Mouse (Mus musculus) kidney, embryonic 14.5 days (tissue): Measurements from ENCODE around the gene Apex2. TPM values are rescaled to one million over a fixed set of nuclear protein-coding genes. Genes with fewer than 3 reads are reported as not detected.

Source experiments
- ATAC-seq: fragments of 200-750 bp; cut with Nextera tagmentation; 2 replicates; pipeline ENCODE4 v1.8.0; 2017; ENCODE audit warnings: moderate number of reproducible peaks, mild to moderate bottlenecking, moderate TSS enrichment, moderate library complexity; ENCODE audit not compliant: low FRiP score, low TSS enrichment
- H3K27ac ChIP-seq: fragments of 300-500 bp; sonication (generic); 2 replicates; pipeline ENCODE4 v1.5.1; 2014; ENCODE audit warnings: low read depth, mild to moderate bottlenecking, low read length, moderate library complexity, mixed read lengths
- H3K27me3 ChIP-seq: fragments of 300-500 bp; sonication (generic); 2 replicates; pipeline ENCODE4 v1.6.1; 2014; ENCODE audit warnings: mild to moderate bottlenecking, low read length; ENCODE audit not compliant: control insufficient read depth, insufficient read depth
- H3K36me3 ChIP-seq: fragments of 300-500 bp; sonication (generic); 2 replicates; pipeline ENCODE4 v1.6.1; 2014; ENCODE audit warnings: low read length, mixed read lengths; ENCODE audit not compliant: control insufficient read depth, insufficient read depth
- H3K4me1 ChIP-seq: fragments of 300-500 bp; sonication (generic); 2 replicates; pipeline ENCODE4 v1.6.1; 2014; ENCODE audit warnings: low read length, mixed read lengths; ENCODE audit not compliant: control insufficient read depth, insufficient read depth
- H3K4me2 ChIP-seq: fragments of 300-500 bp; sonication (generic); replicated peaks from 2 replicates; pipeline ENCODE4 v1.6.1; 2014; ENCODE audit warnings: low read depth, mild to moderate bottlenecking, low read length
- H3K4me3 ChIP-seq: fragments of 300-500 bp; sonication (generic); 2 replicates; pipeline ENCODE4 v1.5.1; 2014; ENCODE audit warnings: mild to moderate bottlenecking, low read length
- H3K9ac ChIP-seq: fragments of 300-500 bp; sonication (generic); 2 replicates; pipeline ENCODE4 v1.6.1; 2014; ENCODE audit warnings: low read depth, mild to moderate bottlenecking, low read length, moderate library complexity
- H3K9me3 ChIP-seq: fragments of 300-500 bp; sonication (generic); 2 replicates; pipeline ENCODE4 v1.6.1; 2016; ENCODE audit warnings: low read length; ENCODE audit not compliant: control insufficient read depth
- WGBS: fragments of 180-500 bp; shearing (Covaris S2); extraction: QIAGEN DNeasy Blood & Tissue Kit; methylation state at CpG from one replicate; pipeline ENCODE4 v1.1.7; 2014; 5-methylcytosine and 5-hydroxymethylcytosine counted together
- polyA plus RNA-seq: library from polyadenylated mRNA; unstranded; fragments of >200 nt; fragmentation: Nextera tagmentation; extraction: Ambion mirVana; gene quantifications from 2 replicates; pipeline ENCODE4 v1.2.1, GENCODE M21; 2014

The Apex2 gene
- polyA plus RNA-seq: 23.5 and 24.2 TPM in 2 replicates

GRCm38 (mm10) chrX:150589696-150590095 is at the start of gene Apex2:
TSS of gene Apex2 (minus strand) at chrX:150589868.
- WGBS: 71% methylated on average over 5 of the region's 5 CpGs
- no peaks in the 10 kb centered on the region for H3K27me3 ChIP-seq
- no peak for ATAC-seq
- H3K4me3 ChIP-seq: peak within 1 kb of the TSS; percentile 53
- no peak within 1 kb of the TSS for H3K27ac ChIP-seq
- H3K4me2 ChIP-seq: peak within 1 kb of the TSS; percentile 47; the same call in 1 of the 2 replicates
- H3K4me1 ChIP-seq: no peaks in the 10 kb centered on the region
- H3K36me3 ChIP-seq: peaks cover 8% of the 10 kb centered on the region; the same call in 1 of the 2 replicates
- H3K9me3 ChIP-seq: no peaks in the 10 kb centered on the region
- no peak within 1 kb of the TSS for H3K9ac ChIP-seq

- Histone ChIP-seq H3K27ac (no peak overlapping the region), H3K36me3 (no peaks in the 10 kb centered on the region), H3K9me3 (no peaks in the 10 kb centered on the region), H3K9ac (no peak overlapping the region), H3K27me3 (no peaks in the 10 kb centered on the region), H3K4me1 (no peaks in the 10 kb centered on the region), H3K4me2 (no peak overlapping the region), H3K4me3 (no peak overlapping the region)
- no peak for ATAC-seq
- 91% methylated on average over 1 of the region's 1 CpGs for WGBS
Measured at GRCm38 (mm10) chrX:150636421-150636820, 46.8 kb upstream of the Apex2 start.

DNA sequence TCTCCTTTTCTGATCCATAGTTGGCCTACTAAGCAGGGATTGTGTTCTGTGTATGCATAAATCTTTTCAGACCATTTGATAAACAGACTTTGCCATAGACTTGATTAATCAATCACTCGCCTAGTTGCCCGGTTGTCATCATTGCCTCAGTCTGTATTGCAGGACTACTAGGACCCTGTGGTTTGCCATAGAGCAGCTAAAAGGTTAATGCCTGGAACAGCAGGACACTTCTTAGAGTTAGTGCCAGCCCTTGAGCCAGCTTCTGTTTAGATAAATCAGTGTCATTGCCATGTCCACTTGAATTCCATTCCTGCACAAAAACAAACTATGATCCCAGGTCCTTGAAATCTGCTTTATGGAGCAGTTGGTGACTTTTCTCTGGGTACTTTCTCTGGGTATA is 9.2 kb upstream of the Apex2 start:
- no peak overlapping the region for H3K4me2 ChIP-seq
- no peaks in the 10 kb centered on the region for H3K36me3 ChIP-seq
- H3K4me3 ChIP-seq: no peak overlapping the region
- H3K27me3 ChIP-seq: no peaks in the 10 kb centered on the region
- no peak overlapping the region for H3K9ac ChIP-seq
- no peaks in the 10 kb centered on the region for H3K9me3 ChIP-seq
- WGBS: 85% methylated on average over 2 of the region's 2 CpGs
- no peaks in the 10 kb centered on the region for H3K4me1 ChIP-seq
- H3K27ac ChIP-seq: no peak overlapping the region
- no peak for ATAC-seq

DNA sequence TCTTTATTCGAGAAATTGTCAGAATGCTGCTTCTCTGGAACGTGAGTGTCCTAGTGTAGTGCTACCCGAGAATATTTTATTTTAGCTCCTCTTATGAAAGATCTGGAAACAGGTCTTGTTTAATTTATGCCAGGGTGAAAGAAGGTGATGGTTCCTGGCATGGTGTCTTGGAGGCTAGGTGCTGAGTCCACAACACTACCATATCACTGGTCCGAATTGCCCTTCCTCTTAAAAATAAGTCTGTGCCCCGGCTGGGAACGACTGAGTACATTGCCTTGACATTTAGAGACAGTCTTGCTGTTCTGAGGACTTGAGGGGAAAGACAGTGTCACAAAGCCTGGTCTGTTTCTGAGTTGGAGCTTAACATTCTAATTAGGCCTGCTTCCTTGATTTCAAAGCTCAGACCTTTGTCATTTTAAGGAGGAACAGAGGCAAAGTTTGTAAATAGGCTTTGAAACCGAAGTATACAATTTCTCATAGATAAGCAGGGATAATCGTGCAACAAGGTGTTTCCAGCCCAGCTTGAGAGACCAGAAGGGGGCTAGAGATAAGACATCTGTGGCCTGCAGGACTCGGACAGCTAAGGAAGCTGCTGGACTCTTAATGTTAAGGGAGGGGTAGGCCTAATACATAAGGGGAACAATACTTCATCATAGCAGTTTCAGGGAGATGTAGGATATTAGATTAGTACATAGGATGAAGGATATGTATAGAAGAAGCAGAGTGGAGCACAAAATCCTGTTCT is 5.5 kb upstream of the Apex2 start:
- Histone ChIP-seq H3K4me3 (no peak overlapping the region), H3K9ac (no peak overlapping the region), H3K27me3 (no peaks in the 10 kb centered on the region), H3K4me1 (no peaks in the 10 kb centered on the region), H3K9me3 (no peaks in the 10 kb centered on the region), H3K4me2 (no peak overlapping the region), H3K27ac (no peak overlapping the region), H3K36me3 (no peaks in the 10 kb centered on the region)
- ATAC-seq: no peak
- 81% methylated on average over 9 of the region's 9 CpGs for WGBS

- WGBS: 98% methylated on average over 3 of the region's 3 CpGs
Measured at GRCm38 (mm10) chrX:150594176-150594575, 4.5 kb upstream of the Apex2 start.

DNA sequence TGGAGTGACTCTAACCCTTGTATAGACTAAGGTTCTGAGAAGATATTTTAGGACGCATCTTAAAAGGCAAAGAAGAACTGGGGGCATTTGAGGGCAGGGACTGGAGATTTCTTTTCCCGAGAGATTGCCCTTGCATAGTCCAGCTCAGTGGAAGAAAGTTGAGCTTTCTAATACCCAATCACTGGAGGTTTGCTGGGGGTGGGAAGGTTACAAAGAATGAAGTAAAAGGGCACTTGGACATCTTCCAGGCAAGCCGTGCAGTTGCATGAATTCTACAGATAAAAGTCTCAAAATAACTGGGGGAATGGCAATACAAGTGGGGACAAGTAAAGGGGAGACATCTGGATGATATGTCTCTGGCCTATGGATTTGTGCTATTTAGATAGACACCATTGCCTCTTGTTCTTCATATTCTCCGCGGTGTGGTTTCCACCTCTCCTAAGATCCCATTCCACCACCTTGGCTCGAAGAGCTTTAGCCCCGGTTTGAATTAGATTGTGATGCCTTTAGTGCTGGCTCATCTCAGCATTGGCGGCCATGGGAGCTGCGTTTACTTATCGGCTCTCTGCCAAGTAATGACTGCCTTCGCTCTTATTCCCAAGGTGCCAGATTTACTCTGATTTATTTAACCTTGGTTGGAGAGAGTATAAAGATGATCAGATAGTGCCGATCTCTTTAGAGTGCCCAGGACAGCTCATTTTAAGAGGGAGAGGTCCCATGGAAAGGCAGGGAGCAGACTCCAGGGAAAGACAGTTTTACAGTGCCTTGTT is 3.8 kb upstream of the Apex2 start:
- WGBS: 85% methylated on average over 12 of the region's 12 CpGs
- Histone ChIP-seq H3K27ac (no peak overlapping the region), H3K36me3 (no peaks in the 10 kb centered on the region), H3K4me1 (no peaks in the 10 kb centered on the region), H3K4me2 (no peak overlapping the region), H3K9ac (no peak overlapping the region), H3K4me3 (no peak overlapping the region), H3K27me3 (no peaks in the 10 kb centered on the region), H3K9me3 (no peaks in the 10 kb centered on the region)
- ATAC-seq: no peak

More at GRCm38 (mm10) chrX:150594176-150594575, 4.5 kb upstream of the Apex2 start:
- no peaks in the 10 kb centered on the region for H3K9me3 ChIP-seq
- no peak for ATAC-seq
- no peaks in the 10 kb centered on the region for H3K27me3 ChIP-seq
- no peak overlapping the region for H3K4me2 ChIP-seq
- H3K4me1 ChIP-seq: no peaks in the 10 kb centered on the region
- H3K9ac ChIP-seq: no peak overlapping the region
- H3K4me3 ChIP-seq: no peak overlapping the region
- no peaks in the 10 kb centered on the region for H3K36me3 ChIP-seq
- H3K27ac ChIP-seq: no peak overlapping the region

DNA sequence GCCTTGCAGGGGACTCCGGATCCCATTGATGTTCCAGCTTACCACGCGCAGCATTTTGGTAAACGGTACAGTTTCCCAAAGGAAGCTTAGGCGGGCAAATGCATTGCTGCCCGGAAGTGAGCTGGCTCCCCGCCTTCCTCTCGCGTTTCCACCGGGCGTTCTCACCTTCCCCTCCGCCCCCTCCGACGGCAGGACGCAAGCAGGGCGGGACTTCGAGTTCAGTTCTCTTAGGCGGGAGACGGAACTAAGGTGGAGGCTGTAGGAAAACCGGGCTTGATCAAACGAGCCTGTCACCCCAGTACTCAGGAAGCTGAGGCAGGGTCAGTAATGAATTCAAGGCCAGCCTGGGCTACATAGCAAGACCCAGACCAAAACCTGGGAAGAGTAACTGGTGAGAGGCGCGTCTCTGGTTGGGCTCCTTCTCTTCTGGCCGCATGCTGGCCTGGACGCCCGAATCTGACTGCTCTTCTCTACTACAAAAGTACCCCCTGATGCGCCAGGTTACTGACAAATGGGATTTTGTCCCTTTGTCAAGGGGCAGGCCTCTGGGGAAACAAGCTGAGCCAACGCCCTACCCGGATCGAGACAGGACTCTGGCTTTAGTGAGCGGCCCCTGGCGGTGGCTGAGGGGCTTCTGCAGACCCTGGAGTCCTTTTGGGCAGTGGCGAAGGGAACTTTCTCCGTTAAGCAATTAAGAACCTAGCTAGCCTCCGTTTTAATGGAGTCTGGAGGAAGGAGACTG is 1.5 kb downstream of the Apex2 start, which contains the start of gene Pfkfb1:
Gene Pfkfb1 (plus strand): TSS at position 207 of the 742 bp plus-strand sequence.
- Histone ChIP-seq H3K9me3 (no peaks in the 10 kb centered on the region), H3K27ac (peak within 1 kb of the TSS; percentile 73; the same call in 1 of the 2 replicates), H3K27me3 (no peaks in the 10 kb centered on the region), H3K36me3 (peaks cover 8% of the 10 kb centered on the region; the same call in 1 of the 2 replicates), H3K4me3 (peak within 1 kb of the TSS; percentile 53), H3K9ac (peak within 1 kb of the TSS; percentile 62), H3K4me1 (no peaks in the 10 kb centered on the region), H3K4me2 (peak within 1 kb of the TSS; percentile 53)
- peak; percentile 95 for ATAC-seq
- 29% methylated on average over 35 of the region's 35 CpGs for WGBS

DNA sequence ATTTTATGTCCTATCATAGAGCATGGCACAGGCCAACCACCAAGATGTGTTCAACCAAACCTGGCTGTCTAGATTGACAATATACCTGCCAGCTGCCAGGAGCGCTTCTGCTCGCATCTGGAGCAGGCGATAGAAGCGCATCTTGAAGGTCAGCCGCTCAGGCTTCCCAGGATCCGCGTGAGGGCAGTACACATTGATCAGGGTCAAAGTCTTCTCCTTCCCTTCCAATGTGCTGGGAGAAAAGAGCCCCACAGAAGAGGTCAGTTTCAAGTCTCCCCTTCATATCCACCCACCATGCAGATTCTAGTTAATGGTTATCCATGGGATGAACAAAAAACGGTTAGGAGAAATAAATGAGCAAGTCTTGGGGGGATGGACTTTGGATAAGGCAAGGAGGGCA is 4.6 kb downstream of the Apex2 start:
- H3K36me3 ChIP-seq: peaks cover 12% of the 10 kb centered on the region; the same call in 1 of the 2 replicates
- no peaks in the 10 kb centered on the region for H3K27me3 ChIP-seq
- H3K4me1 ChIP-seq: no peaks in the 10 kb centered on the region
- no peak overlapping the region for H3K27ac ChIP-seq
- no peaks in the 10 kb centered on the region for H3K9me3 ChIP-seq
- H3K4me2 ChIP-seq: no peak overlapping the region
- 91% methylated on average over 8 of the region's 8 CpGs for WGBS
- no peak overlapping the region for H3K9ac ChIP-seq
- no peak overlapping the region for H3K4me3 ChIP-seq
- ATAC-seq: no peak
